Mouse (Mus musculus) spleen, adult 18-20 months (tissue): ENCODE measurements around the gene Npm1.

ENCODE experiments used
- DNase-seq, 2 experiments: peaks; one replicate each; pipeline ENCODE4 v3.0.0; 2022; ENCODE audit warnings: mixed read lengths in 2 of 2

Gene Npm1

GRCm38 (mm10) chr11:33162998-33163506 is at the start of gene Npm1:
TSS of gene Npm1 (minus strand) at chr11:33163206.
- DNase-seq: peak; percentile 99

DNA sequence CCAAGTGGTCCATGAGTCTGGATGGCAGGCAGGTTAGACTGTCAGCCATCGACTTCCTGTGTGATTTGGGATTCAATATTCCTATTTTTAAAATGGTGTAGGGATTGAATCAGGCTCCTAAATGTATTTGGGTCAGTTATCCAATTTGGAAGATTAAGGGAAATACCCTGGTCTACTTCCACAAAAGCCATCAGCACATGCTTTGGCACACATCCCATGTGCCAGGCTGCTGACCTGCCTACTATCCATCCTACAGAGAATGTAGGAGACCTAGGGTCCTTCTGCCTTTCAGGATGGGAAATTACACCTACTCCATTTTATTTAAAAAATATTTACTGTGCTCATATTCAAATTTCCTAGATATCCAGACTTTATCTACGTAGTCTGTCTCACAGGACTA is 44.4 kb upstream of the Npm1 start:
- DNase-seq: no peak

DNA sequence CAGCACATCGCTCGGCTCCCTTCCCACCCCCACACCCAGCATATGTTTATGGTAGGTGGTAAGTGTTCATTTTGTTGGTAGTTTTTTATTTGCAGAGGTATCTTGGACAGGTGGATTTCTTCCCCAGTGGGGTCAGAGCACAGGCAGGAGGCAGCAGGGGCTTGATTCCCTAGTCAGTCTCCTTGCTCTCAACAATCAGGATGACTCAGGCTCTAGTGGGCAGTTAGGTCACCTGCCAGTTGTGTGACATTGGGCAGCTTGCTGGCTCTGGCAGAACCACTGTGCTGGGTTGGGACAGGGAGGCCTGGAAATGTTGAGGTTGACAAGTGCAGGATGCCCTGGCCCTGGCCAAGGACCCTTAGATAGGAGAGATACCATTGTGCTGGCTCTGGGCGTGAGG is 42.0 kb upstream of the Npm1 start:
- DNase-seq: no peak

- DNase-seq: no peak
Observed at GRCm38 (mm10) chr11:33204329-33204705, 41.3 kb upstream of the Npm1 start.

- no peak for DNase-seq
Observed at GRCm38 (mm10) chr11:33203383-33204328, 40.6 kb upstream of the Npm1 start, which contains the start of gene Tlx3. TSS of gene Tlx3 (minus strand) at chr11:33203589.

DNA sequence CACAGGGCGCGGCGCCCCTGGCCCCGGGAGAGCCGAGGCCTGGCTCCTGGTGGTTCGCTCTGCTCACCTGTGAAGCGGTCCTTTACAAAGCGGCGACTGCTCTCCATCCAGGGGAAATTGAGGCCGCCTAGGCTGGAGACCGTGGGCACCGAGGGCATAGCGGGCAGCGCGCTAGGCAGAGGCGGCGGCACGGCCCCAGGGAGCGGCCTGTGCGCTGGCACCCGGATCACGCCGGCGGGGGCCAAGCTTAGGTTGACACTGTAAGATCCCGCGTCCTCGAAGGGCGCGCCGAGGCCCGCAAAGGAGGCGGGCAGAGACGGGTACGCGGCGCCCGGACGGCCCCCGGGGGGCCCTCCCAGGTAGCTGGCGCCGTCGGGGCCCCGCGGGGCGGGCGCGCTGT is 40.0 kb upstream of the Npm1 start:
- DNase-seq: no peak

DNA sequence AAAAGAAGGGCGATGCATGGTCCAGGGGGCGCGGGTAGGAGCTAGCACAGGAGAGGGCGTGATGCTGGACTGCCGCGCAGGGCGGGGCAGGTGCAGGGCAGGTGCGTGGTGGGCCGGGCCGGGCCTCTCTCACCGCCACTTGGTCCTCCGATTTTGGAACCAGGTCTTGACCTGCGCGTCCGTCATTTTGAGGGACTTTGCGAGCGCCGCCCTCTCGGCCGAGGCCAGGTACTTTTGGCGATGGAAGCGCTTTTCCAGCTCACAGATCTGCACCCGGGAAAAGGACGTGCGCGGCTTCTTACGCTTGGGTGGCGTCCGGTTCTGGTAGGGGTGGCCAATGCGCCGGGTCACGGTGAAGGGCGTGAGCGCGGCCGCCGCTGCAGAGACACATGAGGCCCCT is 39.3 kb upstream of the Npm1 start:
- no peak for DNase-seq

DNA sequence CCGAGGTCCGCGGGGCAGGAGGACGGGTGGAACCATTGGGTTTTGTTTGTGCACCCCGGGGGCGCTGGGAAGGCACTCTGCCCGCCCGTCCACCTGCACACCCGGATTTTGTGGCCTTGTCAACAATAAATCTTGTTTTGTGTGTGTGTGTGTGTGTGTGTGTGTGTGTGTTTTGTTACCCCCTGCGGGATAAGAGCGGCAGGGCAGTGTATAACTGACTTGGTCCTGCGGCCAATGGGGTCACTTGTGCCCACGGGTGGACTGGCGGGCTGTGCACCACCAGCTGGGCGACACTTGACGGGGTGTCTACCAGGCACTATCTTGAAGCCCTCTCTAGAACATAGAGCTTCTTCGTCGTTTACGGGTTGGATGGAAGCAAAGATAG is 38.6 kb upstream of the Npm1 start:
- no peak for DNase-seq

DNA sequence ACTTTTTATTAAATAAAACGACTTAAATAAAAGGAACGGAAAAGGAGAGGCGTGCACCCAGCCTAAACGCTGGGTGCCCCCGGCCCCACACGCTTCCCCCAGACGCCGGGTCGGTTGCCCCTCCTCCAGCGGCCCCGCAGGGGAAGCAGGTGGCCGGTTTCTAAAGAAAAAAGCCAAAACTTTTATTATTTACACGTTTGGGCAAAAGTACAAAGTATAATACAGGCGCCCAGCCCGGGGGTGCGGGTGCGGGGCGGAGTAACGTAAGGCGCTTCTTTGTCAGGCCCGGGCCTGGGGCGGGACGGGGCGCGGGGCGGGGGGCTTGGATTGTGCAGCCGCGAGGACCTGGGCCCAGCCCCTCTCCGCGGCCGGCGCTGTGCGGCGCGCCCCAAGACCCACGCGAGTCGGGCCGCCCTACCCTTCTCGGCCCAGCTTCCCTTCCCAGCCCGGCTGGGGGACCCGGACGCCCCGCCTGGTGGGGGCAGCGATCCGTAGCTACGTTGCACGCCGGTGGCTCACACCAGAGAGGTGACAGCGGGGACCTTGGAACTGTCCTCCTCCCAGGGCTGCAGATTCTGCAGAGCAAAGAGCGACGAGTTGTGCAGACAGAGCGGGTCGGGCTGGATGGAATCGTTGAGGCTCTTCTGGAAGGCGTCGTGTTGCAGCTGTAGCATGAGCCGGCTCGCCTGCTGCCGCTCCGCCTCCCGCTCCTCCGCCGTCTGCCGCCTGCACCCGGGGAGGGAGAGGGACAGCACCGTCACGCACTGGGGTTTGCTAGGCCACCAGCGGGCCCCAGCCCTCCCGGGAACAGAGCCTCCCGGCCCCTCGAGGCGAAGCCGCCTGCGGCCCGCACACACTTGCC is 38.0 kb upstream of the Npm1 start:
- no peak for DNase-seq

- DNase-seq: no peak
Observed at GRCm38 (mm10) chr11:33199906-33200763, 37.1 kb upstream of the Npm1 start.

GRCm38 (mm10) chr11:33199117-33199514 is 36.1 kb upstream of the Npm1 start:
- DNase-seq: no peak

DNA sequence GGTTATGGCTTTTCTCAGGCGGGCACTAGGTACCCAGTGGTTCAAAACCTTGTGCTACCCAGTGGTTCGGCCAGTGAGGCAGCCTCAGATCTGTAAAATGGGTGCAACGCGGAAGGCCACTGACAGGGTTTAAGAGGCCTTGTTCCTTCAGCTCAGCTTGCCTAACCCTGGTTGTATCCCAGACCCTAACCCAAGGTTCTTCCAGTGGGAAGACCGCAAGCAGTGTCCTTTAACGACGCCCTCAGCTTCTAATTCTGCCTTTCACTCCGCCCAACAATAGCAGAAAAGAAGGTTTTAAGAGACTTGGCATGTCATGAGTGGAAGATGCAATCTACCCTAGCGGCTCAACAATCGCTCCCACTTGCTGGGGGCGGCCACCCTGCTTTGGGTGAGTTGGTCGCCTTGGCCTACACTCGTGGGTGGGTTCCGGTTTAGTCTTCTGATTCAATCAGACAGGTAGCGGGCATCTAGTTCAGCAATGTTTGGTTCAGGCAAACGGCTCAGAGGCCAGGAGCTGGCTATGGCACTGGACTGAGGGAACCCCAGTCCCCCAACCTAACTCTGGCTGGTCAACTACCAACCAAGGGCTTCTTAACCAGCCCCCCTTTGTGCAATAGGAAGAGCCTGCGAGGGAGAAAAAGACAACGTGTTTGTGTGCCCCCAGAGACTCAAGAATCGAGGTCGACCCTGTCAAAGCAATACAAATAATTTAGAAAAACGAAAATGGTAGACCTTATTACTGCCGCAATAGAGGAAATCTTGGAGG is 35.5 kb upstream of the Npm1 start:
- DNase-seq: no peak

DNA sequence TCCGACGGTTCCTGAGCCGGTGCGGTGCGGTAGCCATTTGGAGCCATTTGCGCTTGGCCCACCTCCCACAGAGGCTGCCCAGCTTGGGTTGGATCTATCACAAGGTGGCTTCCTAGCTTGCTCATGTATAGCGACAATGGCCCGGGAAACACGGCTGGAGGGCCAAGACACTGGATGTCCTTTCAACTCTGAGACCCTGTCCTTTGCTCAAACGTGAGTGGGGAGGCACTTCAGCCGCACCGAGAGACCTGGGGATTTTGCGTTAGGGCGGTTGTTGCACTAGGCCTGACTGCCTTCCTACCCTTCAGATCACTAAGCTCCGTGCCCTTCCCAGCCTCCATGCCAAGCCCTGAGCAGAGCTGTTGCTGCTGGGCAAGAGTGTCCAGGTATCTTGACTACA is 34.7 kb upstream of the Npm1 start:
- DNase-seq: no peak

GRCm38 (mm10) chr11:33197133-33197514 is 34.1 kb upstream of the Npm1 start:
- no peak for DNase-seq

GRCm38 (mm10) chr11:33196447-33197132 is 33.6 kb upstream of the Npm1 start:
- no peak for DNase-seq

GRCm38 (mm10) chr11:33195531-33196446 is 32.8 kb upstream of the Npm1 start:
- DNase-seq: no peak

- no peak for DNase-seq
Observed at GRCm38 (mm10) chr11:33195061-33195460, 32.1 kb upstream of the Npm1 start.

DNA sequence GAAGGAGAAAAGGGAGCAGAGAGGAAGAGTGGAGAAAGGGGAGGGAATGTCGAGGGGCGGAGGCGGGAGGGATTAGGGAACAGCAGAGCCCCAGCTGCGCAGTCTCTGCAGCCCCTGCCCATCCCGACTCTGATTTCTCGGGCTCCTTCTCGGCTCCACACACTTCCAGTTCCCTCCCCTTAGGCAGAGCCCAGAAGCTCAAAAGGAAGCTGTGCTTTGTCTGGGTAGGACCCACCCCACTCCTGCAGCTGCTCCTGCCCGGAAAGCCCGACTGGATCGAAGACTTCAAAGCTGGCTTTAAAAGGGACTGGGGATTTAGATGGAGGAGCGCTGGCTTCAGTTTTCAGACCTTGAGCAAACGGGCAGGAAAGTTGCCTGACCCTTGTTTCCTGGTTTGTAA is 30.7 kb upstream of the Npm1 start:
- no peak for DNase-seq

DNA sequence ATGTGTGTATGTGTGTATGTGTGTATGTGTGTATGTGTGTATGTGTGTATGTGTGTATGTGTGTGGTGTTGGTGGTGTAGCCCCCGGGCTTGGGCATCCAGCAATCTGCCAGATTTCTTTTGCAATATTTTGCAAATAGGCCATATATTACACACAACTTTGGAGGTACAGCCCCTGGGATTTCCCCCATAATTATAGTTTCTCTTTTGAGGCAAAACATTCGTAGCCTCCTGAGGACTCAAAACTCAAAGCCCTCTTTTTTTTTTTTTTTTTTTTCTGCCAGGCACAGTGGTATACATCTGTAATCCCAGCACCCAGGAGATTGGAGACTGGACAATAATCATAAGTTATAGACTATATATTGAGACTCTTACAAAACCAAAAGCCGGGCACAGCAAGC is 18.8 kb upstream of the Npm1 start:
- no peak for DNase-seq

- no peak for DNase-seq
Observed at GRCm38 (mm10) chr11:33180701-33181116, 17.7 kb upstream of the Npm1 start.
